Mouse (Mus musculus) embryonic fibroblast, embryonic 13.5 days (primary cell): ENCODE measurements around the gene Myrf.

ENCODE experiments used
- CTCF ChIP-seq: IDR thresholded peaks from 2 replicates; pipeline ENCODE4 v1.5.1; 2011; ENCODE audit warnings: mild to moderate bottlenecking, control low read depth, low read length, moderate library complexity, borderline replicate concordance; ENCODE audit not compliant: insufficient read depth
- POLR2A ChIP-seq: IDR thresholded peaks from 2 replicates; pipeline ENCODE4 v1.6.1; 2011; ENCODE audit warnings: low read depth, mild to moderate bottlenecking, control low read depth, low read length, moderate library complexity

DNA sequence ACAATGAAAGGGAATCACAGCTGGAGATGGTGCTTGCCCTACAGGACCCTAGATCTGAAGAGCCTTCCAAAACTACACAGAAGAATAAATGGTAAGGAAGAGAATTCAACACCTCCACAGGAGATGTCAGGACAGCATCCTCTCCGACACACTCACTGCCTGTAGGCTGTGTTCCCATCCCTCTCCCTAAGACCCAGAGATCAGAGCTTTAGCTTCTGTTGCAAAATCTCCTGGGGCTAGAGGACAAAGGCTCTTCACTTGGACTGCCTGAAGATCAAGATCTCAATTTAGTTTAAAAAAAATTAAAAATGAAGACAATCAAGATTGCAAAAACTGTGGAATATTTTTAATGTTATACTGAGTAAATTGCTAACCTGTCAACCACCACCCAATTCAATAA lies 64.1 kb downstream of the Myrf start:
- TF ChIP-seq CTCF (no peak), POLR2A (no peak)
